Mouse (Mus musculus) forebrain, postnatal 0 days (tissue): ENCODE measurements around the gene Hic1. TPM values are rescaled to one million over a fixed set of nuclear protein-coding genes. Genes with fewer than 3 reads are reported as not detected.

Experiments
- ATAC-seq: fragments of 200-750 bp; cut with Nextera tagmentation; 2 replicates; pipeline ENCODE4 v1.8.0; 2017; ENCODE audit warnings: mild to moderate bottlenecking, moderate library complexity
- DNase-seq: peaks from one replicate; pipeline ENCODE4 v3.0.0-alpha.2; 2015
- H3K27ac ChIP-seq: fragments of 300-500 bp; sonication (generic); 2 replicates; pipeline ENCODE4 v1.5.1; 2014; ENCODE audit warnings: low read depth, mild to moderate bottlenecking, antibody characterized with exemption, low read length, moderate library complexity, mixed read lengths
- H3K27me3 ChIP-seq: fragments of 300-500 bp; sonication (generic); 2 replicates; pipeline ENCODE4 v1.6.1; 2014; ENCODE audit warnings: mild to moderate bottlenecking, low read length, mixed read lengths; ENCODE audit not compliant: insufficient read depth
- H3K36me3 ChIP-seq: fragments of 300-500 bp; sonication (generic); 2 replicates; pipeline ENCODE4 v1.6.1; 2014; ENCODE audit warnings: mild to moderate bottlenecking, moderate library complexity; ENCODE audit not compliant: insufficient read depth
- H3K4me1 ChIP-seq: fragments of 300-500 bp; sonication (generic); 2 replicates; pipeline ENCODE4 v1.6.1; 2014; ENCODE audit warnings: antibody characterized with exemption; ENCODE audit not compliant: insufficient read depth
- H3K4me2 ChIP-seq: fragments of 300-500 bp; sonication (generic); 2 replicates; pipeline ENCODE4 v1.6.1; 2014; ENCODE audit warnings: low read depth, mild to moderate bottlenecking, moderate library complexity
- H3K4me3 ChIP-seq: fragments of 300-500 bp; sonication (generic); 2 replicates; pipeline ENCODE4 v1.5.1; 2014; ENCODE audit warnings: low read depth, low read length, mixed read lengths
- H3K9ac ChIP-seq: fragments of 300-500 bp; sonication (generic); 2 replicates; pipeline ENCODE4 v1.6.1; 2014; ENCODE audit warnings: mild to moderate bottlenecking
- H3K9me3 ChIP-seq: fragments of 300-500 bp; sonication (generic); 2 replicates; pipeline ENCODE4 v1.6.1; 2016; ENCODE audit warnings: low read length
- CTCF ChIP-seq: sonication (generic); IDR thresholded peaks from 2 replicates; pipeline ENCODE4 v1.5.1; 2016; ENCODE audit warnings: antibody characterized with exemption, control low read depth, low read depth
- WGBS: fragments of 180-500 bp; shearing (Covaris S2); extraction: QIAGEN DNeasy Blood & Tissue Kit; methylation state at CpG from one replicate; pipeline ENCODE4 v1.1.7; 2014; 5-methylcytosine and 5-hydroxymethylcytosine counted together
- polyA plus RNA-seq: library from polyadenylated mRNA; unstranded; fragments of >200 nt; fragmentation: Nextera tagmentation; extraction: Ambion mirVana; gene quantifications from 2 replicates; pipeline ENCODE4 v1.2.1, GENCODE M21; 2015
- total RNA-seq: library from RNA; depleted of rRNA; stranded (reverse); fragments of >200 nt; gene quantifications from 2 replicates; pipeline ENCODE4 v1.2.3, GENCODE M21; 2014

Gene Hic1
- total and polyA plus RNA-seq, 2 experiments from 2014 or later = 1.7 to 4.5 TPM

- WGBS = 7% methylated on average over 47 of the region's 63 CpGs
These were observed 1.4 kb downstream of the Hic1 start for GRCm38 (mm10) chr11:75167643-75168589.

GRCm38 (mm10) chr11:75166861-75167642 is 2.3 kb downstream of the Hic1 start:
- Histone ChIP-seq H3K9me3 (no peaks in the 10 kb centered on the region), H3K27ac (no peak overlapping the region), H3K4me1 (0 out of 2 replicates have a peak, but pooled peaks cover 4% of the 10 kb centered on the region), H3K4me3 (peak overlapping the region; percentile 25; the same call in 1 of the 2 replicates), H3K27me3 (peaks cover 51% of the 10 kb centered on the region), H3K4me2 (peak overlapping the region; percentile 81; the same call in 1 of the 2 replicates), H3K9ac (peak overlapping the region; percentile 22; the same call in 1 of the 2 replicates), H3K36me3 (peaks cover 15% of the 10 kb centered on the region)
- 5% methylated on average over 61 of the region's 68 CpGs for WGBS
- DNase-seq (peak; percentile 27), ATAC-seq (no peak)
- no peak; the same call in 1 of the 2 replicates for TF ChIP-seq CTCF

More at GRCm38 (mm10) chr11:75167643-75168589, 1.4 kb downstream of the Hic1 start:
- H3K4me3 ChIP-seq = peak overlapping the region; percentile 46
- peaks cover 51% of the 10 kb centered on the region for H3K27me3 ChIP-seq
- peak overlapping the region; percentile 48 for H3K9ac ChIP-seq
- 0 out of 2 replicates have a peak, but pooled peaks cover 4% of the 10 kb centered on the region for H3K4me1 ChIP-seq
- no peaks in the 10 kb centered on the region for H3K9me3 ChIP-seq
- DNase-seq (no peak), ATAC-seq (no peak)
- H3K4me2 ChIP-seq = peak overlapping the region; percentile 81
- H3K36me3 ChIP-seq = peaks cover 8% of the 10 kb centered on the region
- H3K27ac ChIP-seq = no peak overlapping the region
- TF ChIP-seq CTCF = no peak

GRCm38 (mm10) chr11:75166193-75166842 is 3.0 kb downstream of the Hic1 start:
- ATAC-seq = no peak
- WGBS = 6% methylated on average over 55 of the region's 55 CpGs
- Histone ChIP-seq H3K4me2 (peak overlapping the region; percentile 81), H3K4me1 (0 out of 2 replicates have a peak, but pooled peaks cover 4% of the 10 kb centered on the region), H3K4me3 (peak overlapping the region; percentile 25; the same call in 1 of the 2 replicates), H3K27ac (no peak overlapping the region), H3K27me3 (peaks cover 51% of the 10 kb centered on the region), H3K9ac (peak overlapping the region; percentile 22; the same call in 1 of the 2 replicates), H3K36me3 (peaks cover 20% of the 10 kb centered on the region), H3K9me3 (no peaks in the 10 kb centered on the region)
- TF ChIP-seq CTCF = no peak
- no peak for DNase-seq

- 0 out of 2 replicates have a peak, but pooled peaks cover 4% of the 10 kb centered on the region for H3K4me1 ChIP-seq
- no peak overlapping the region for H3K27ac ChIP-seq
- WGBS = 5% methylated on average over 54 of the region's 54 CpGs
- peak overlapping the region; percentile 25 for H3K4me3 ChIP-seq
- H3K9me3 ChIP-seq = no peaks in the 10 kb centered on the region
- peaks cover 51% of the 10 kb centered on the region for H3K27me3 ChIP-seq
- peak; percentile 71 for TF ChIP-seq CTCF
- H3K9ac ChIP-seq = 0 out of 2 replicates have a peak overlapping the region, but pooled peaks have one; percentile 18
- peaks cover 21% of the 10 kb centered on the region for H3K36me3 ChIP-seq
- H3K4me2 ChIP-seq = peak overlapping the region; percentile 81
- peak; percentile 75 for DNase-seq
- peak; percentile 19 for ATAC-seq
These were observed 3.7 kb downstream of the Hic1 start for GRCm38 (mm10) chr11:75165441-75166192.

GRCm38 (mm10) chr11:75164750-75165149 is 4.6 kb downstream of the Hic1 start:
- H3K9ac ChIP-seq = no peak overlapping the region
- TF ChIP-seq CTCF = no peak
- peaks cover 51% of the 10 kb centered on the region for H3K27me3 ChIP-seq
- H3K9me3 ChIP-seq = no peaks in the 10 kb centered on the region
- no peak overlapping the region for H3K4me3 ChIP-seq
- H3K4me1 ChIP-seq = 0 out of 2 replicates have a peak, but pooled peaks cover 4% of the 10 kb centered on the region
- no peak overlapping the region for H3K27ac ChIP-seq
- H3K36me3 ChIP-seq = peaks cover 27% of the 10 kb centered on the region
- peak overlapping the region; percentile 81; the same call in 1 of the 2 replicates for H3K4me2 ChIP-seq
- 21% methylated on average over 15 of the region's 15 CpGs for WGBS
- ATAC-seq (no peak), DNase-seq (no peak)
